Mouse (Mus musculus) layer of hippocampus, adult 18-20 months (tissue): Measurements from ENCODE around the gene Mrpl58. TPM values are rescaled to one million over a fixed set of nuclear protein-coding genes. Genes with fewer than 3 reads are reported as not detected.

ENCODE experiments used
- DNase-seq, 2 experiments: peaks; one replicate each; pipeline ENCODE4 v3.0.0; 2022; ENCODE audit warnings: low spot score in 2 of 2
- microRNA-seq, 2 experiments: library from miRNA; unstranded; fragments of <30 nt; microRNA quantifications; one replicate each; pipeline ENCODE4 v1.2.0; 2021
- total RNA-seq, 2 experiments: library from RNA; stranded (reverse); gene quantifications; 2 replicates each; pipeline ENCODE4 v1.2.3; 2021

Mrpl58 gene
- total RNA-seq, 2 experiments from 2014 or later = 97.7 to 102 TPM

- DNase-seq = no peak
Observed at GRCm38 (mm10) chr11:115455619-115456018, 52.1 kb downstream of the Mrpl58 start.

DNA sequence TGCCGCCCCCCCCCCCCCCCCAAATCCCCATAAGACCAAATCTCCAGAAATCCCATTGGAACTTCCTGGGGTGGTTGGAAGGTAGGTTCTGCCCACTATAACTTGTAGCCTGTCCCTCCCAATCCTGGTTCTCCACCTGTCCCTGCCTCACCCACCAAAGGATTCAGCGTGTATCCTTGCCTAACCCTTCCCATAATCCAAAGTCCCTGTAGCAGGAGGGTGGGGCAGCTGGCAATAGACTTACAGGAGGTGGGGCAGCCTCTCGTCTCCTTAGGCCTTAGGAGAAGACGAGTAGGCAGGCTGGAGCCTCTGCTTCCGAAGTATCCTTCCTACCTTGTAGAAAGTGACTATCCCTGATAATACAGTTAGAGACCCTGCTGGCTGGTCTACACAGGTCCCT is 52.6 kb downstream of the Mrpl58 start:
- no peak for DNase-seq

- DNase-seq = no peak
Observed at GRCm38 (mm10) chr11:115457405-115457804, 53.9 kb downstream of the Mrpl58 start.

DNA sequence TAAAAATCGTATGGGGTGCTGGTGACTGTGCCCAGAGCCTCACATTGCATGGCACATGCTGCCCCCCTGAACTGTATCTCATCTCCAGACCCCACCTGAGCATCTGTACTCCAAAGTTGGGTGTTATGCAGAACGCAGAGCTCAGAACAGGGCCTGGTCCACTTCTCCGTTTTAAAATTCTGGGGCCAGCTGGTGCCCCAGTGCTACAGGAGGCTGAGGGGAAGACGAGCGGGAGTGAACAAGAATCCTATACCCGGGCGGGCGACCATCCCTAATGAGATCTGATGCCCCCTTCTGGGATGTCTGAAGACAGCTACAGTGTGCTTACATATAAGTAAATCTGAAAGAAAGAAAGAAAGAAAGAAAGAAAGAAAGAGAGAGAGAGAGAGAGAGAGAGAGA is 57.4 kb downstream of the Mrpl58 start:
- DNase-seq = no peak

DNA sequence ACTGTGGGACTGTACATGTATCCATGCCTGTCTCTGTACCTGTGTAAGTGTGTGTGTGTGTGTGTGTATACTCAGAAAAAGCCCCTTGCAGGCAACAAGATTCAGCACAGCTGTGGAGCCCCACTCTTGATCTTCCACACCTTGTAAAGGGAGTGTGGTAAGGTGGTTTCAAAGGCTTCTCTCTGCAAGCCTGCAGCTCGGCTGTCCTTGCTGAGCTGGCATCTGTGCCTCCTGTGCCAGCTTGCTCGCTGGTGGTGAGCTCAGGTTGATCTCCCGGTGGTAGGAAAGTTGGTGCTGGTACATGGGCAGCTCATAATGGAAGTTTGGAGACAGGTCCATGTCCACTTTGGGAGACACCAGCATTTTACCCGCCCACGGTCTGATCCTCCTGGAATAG is 58.3 kb downstream of the Mrpl58 start:
- no peak for DNase-seq

Small RNA genes lying within 50 kb of the gene (microRNA-seq; reads per million reads assigned to microRNA genes)
- 0 reads per million in 2 experiments for gene Mir3968

Other genes with a start within 250 kb of the Mrpl58 start
- gene Slc9a3r1, start 240.4 kb upstream of the Mrpl58 start, total RNA-seq = 10 to 100 TPM; 66.9 to 70.4 TPM
- gene Tmem104, start 216.3 kb upstream of the Mrpl58 start, total RNA-seq = 10 to 100 TPM; 16.7 to 17.7 TPM
- gene Nat9, start 215.9 kb upstream of the Mrpl58 start, total RNA-seq = 10 to 100 TPM; 24.2 to 26.0 TPM
- 10 to 100 TPM; 43.3 to 44.8 TPM for gene Grin2c, start 136.5 kb upstream of the Mrpl58 start, total RNA-seq
- 10 to 100 TPM; 19.0 to 19.9 TPM for gene Fdxr, start 126.7 kb upstream of the Mrpl58 start, total RNA-seq
- gene Fads6, start 106.1 kb upstream of the Mrpl58 start, total RNA-seq = 10 to 100 TPM; 16.7 to 17.3 TPM
- gene Otop2, start 96.6 kb upstream of the Mrpl58 start, total RNA-seq = 1 to 10 TPM in 1 of 2 experiments, under 1 TPM in 1; 0.20 to 1.0 TPM
- under 1 TPM; 0.66 to 0.79 TPM for gene Ush1g, start 81.7 kb upstream of the Mrpl58 start, total RNA-seq
- under 1 TPM in 1 of 2 experiments, not detected in 1; 0.22 TPM for gene Otop3, start 69.0 kb upstream of the Mrpl58 start, total RNA-seq
- gene Hid1, start 36.0 kb upstream of the Mrpl58 start, total RNA-seq = 100 to 1,000 TPM; 110 to 115 TPM
- 10 to 100 TPM; 29.7 to 30.6 TPM for gene Cdr2l, start 21.8 kb upstream of the Mrpl58 start, total RNA-seq
- gene Atp5h, start 16.2 kb downstream of the Mrpl58 start, total RNA-seq = 100 to 1,000 TPM; 468 to 483 TPM
- 10 to 100 TPM; 81.5 to 82.2 TPM for gene Kctd2, start 16.4 kb downstream of the Mrpl58 start, total RNA-seq
- gene Trim80, start 36.8 kb downstream of the Mrpl58 start, total RNA-seq = not detected
- not detected for gene Slc16a5, start 58.7 kb downstream of the Mrpl58 start, total RNA-seq
- gene Armc7, start 71.9 kb downstream of the Mrpl58 start, total RNA-seq = 10 to 100 TPM; 11.4 to 13.8 TPM
- 10 to 100 TPM; 66.5 to 66.8 TPM for gene Nt5c, start 88.1 kb downstream of the Mrpl58 start, total RNA-seq
- gene Jpt1, start 110.6 kb downstream of the Mrpl58 start, total RNA-seq = 100 to 1,000 TPM; 136 to 139 TPM
- gene Sumo2, start 132.5 kb downstream of the Mrpl58 start, total RNA-seq = 100 to 1,000 TPM; 307 to 316 TPM
- 10 to 100 TPM; 46.8 to 48.6 TPM for gene Nup85, start 160.7 kb downstream of the Mrpl58 start, total RNA-seq
- gene Mrps7, start 200.2 kb downstream of the Mrpl58 start, total RNA-seq = 10 to 100 TPM; 49.0 to 50.1 TPM
- 10 to 100 TPM; 68.6 to 73.5 TPM for gene Gga3, start 200.3 kb downstream of the Mrpl58 start, total RNA-seq
- 10 to 100 TPM; 18.9 to 19.4 TPM for gene Mif4gd, start 209.2 kb downstream of the Mrpl58 start, total RNA-seq
- 10 to 100 TPM; 59.2 to 61.9 TPM for gene Slc25a19, start 224.5 kb downstream of the Mrpl58 start, total RNA-seq